Mouse (Mus musculus) intestine, embryonic 16.5 days (tissue): ENCODE results near the gene Atf6b. TPM values are rescaled to one million over a fixed set of nuclear protein-coding genes. Genes with fewer than 3 reads are reported as not detected.

ENCODE experiments used
- ATAC-seq: fragments of 200-750 bp; cut with Nextera tagmentation; 2 replicates; pipeline ENCODE4 v1.8.0; 2017; ENCODE audit warnings: moderate TSS enrichment, moderate library complexity
- H3K27ac ChIP-seq: fragments of 300-500 bp; sonication (generic); 2 replicates; pipeline ENCODE4 v1.5.1; 2014; ENCODE audit warnings: mild to moderate bottlenecking, low read length
- H3K27me3 ChIP-seq: fragments of 300-500 bp; sonication (generic); replicated peaks from 2 replicates; pipeline ENCODE4 v1.6.1; 2014; ENCODE audit warnings: low read length, control low read depth, mixed read lengths; ENCODE audit not compliant: control insufficient read depth, insufficient read depth
- H3K36me3 ChIP-seq: fragments of 300-500 bp; sonication (generic); 2 replicates; pipeline ENCODE4 v1.6.1; 2014; ENCODE audit warnings: low read length, control low read depth; ENCODE audit not compliant: control insufficient read depth, insufficient read depth
- H3K4me1 ChIP-seq: fragments of 300-500 bp; sonication (generic); 2 replicates; pipeline ENCODE4 v1.6.1; 2014; ENCODE audit warnings: low read length, control low read depth, mixed read lengths; ENCODE audit not compliant: control insufficient read depth, insufficient read depth
- H3K4me2 ChIP-seq: fragments of 300-500 bp; sonication (generic); 2 replicates; pipeline ENCODE4 v1.6.1; 2014; ENCODE audit warnings: low read depth, low read length, control low read depth
- H3K4me3 ChIP-seq: fragments of 300-500 bp; sonication (generic); 2 replicates; pipeline ENCODE4 v1.5.1; 2014; ENCODE audit warnings: mild to moderate bottlenecking, low read length
- H3K9ac ChIP-seq: fragments of 300-500 bp; sonication (generic); 2 replicates; pipeline ENCODE4 v1.6.1; 2014; ENCODE audit warnings: low read depth, low read length
- H3K9me3 ChIP-seq: fragments of 300-500 bp; sonication (generic); 2 replicates; pipeline ENCODE4 v1.6.1; 2016; ENCODE audit warnings: low read length, control low read depth; ENCODE audit not compliant: control insufficient read depth
- WGBS: fragments of 180-500 bp; shearing (Covaris S2); extraction: QIAGEN DNeasy Blood & Tissue Kit; methylation state at CpG from one replicate; pipeline ENCODE4 v1.1.7; 2014; 5-methylcytosine and 5-hydroxymethylcytosine counted together
- polyA plus RNA-seq: library from polyadenylated mRNA; unstranded; fragments of >200 nt; fragmentation: Nextera tagmentation; extraction: Ambion mirVana; gene quantifications from 2 replicates; pipeline ENCODE4 v1.2.1, GENCODE M21; 2015

The Atf6b gene
- polyA plus RNA-seq, 1 experiment from 2014 or later, result 69.1 TPM

- H3K9me3 ChIP-seq, result no peaks in the 10 kb centered on the region
- H3K27ac ChIP-seq, result no peak overlapping the region
- H3K4me2 ChIP-seq, result no peak overlapping the region
- peaks cover 22% of the 10 kb centered on the region for H3K4me1 ChIP-seq
- peaks cover under 1% of the 10 kb centered on the region for H3K27me3 ChIP-seq
- no peak for ATAC-seq
- 97% methylated on average over 3 of the region's 3 CpGs for WGBS
- no peak overlapping the region for H3K4me3 ChIP-seq
- no peak overlapping the region for H3K9ac ChIP-seq
- peaks cover 13% of the 10 kb centered on the region for H3K36me3 ChIP-seq
Observed at GRCm38 (mm10) chr17:34624981-34625380, 22.0 kb upstream of the Atf6b start.

- Histone ChIP-seq H3K27me3 (peaks cover 13% of the 10 kb centered on the region), H3K9ac (peak overlapping the region; percentile 75), H3K27ac (peak overlapping the region; percentile 97), H3K4me3 (peak overlapping the region; percentile 78), H3K36me3 (peaks cover 13% of the 10 kb centered on the region; the same call in 1 of the 2 replicates), H3K9me3 (no peaks in the 10 kb centered on the region), H3K4me2 (peak overlapping the region; percentile 74), H3K4me1 (peaks cover 30% of the 10 kb centered on the region)
- WGBS, result 50% methylated on average over 16 of the region's 16 CpGs
- ATAC-seq, result no peak
Observed at GRCm38 (mm10) chr17:34626062-34626772, 20.7 kb upstream of the Atf6b start.

GRCm38 (mm10) chr17:34626773-34627092, 20.2 kb upstream of the Atf6b start:
- H3K4me1 ChIP-seq, result peaks cover 33% of the 10 kb centered on the region
- peaks cover 17% of the 10 kb centered on the region for H3K27me3 ChIP-seq
- 1% methylated on average over 18 of the region's 18 CpGs for WGBS
- H3K9ac ChIP-seq, result peak overlapping the region; percentile 75
- H3K9me3 ChIP-seq, result no peaks in the 10 kb centered on the region
- peak overlapping the region; percentile 78 for H3K4me3 ChIP-seq
- H3K4me2 ChIP-seq, result peak overlapping the region; percentile 74
- ATAC-seq, result peak; percentile 24
- H3K36me3 ChIP-seq, result peaks cover 13% of the 10 kb centered on the region; the same call in 1 of the 2 replicates
- peak overlapping the region; percentile 97 for H3K27ac ChIP-seq

GRCm38 (mm10) chr17:34627093-34627942, 19.6 kb upstream of the Atf6b start:
- peak overlapping the region; percentile 97 for H3K27ac ChIP-seq
- H3K27me3 ChIP-seq, result peaks cover 18% of the 10 kb centered on the region
- no peaks in the 10 kb centered on the region for H3K9me3 ChIP-seq
- H3K4me2 ChIP-seq, result peak overlapping the region; percentile 74
- peaks cover 35% of the 10 kb centered on the region for H3K4me1 ChIP-seq
- WGBS, result 0% methylated on average over 36 of the region's 45 CpGs
- H3K9ac ChIP-seq, result peak overlapping the region; percentile 75
- H3K36me3 ChIP-seq, result peaks cover 13% of the 10 kb centered on the region; the same call in 1 of the 2 replicates
- ATAC-seq, result peak; percentile 80
- H3K4me3 ChIP-seq, result peak overlapping the region; percentile 78

DNA sequence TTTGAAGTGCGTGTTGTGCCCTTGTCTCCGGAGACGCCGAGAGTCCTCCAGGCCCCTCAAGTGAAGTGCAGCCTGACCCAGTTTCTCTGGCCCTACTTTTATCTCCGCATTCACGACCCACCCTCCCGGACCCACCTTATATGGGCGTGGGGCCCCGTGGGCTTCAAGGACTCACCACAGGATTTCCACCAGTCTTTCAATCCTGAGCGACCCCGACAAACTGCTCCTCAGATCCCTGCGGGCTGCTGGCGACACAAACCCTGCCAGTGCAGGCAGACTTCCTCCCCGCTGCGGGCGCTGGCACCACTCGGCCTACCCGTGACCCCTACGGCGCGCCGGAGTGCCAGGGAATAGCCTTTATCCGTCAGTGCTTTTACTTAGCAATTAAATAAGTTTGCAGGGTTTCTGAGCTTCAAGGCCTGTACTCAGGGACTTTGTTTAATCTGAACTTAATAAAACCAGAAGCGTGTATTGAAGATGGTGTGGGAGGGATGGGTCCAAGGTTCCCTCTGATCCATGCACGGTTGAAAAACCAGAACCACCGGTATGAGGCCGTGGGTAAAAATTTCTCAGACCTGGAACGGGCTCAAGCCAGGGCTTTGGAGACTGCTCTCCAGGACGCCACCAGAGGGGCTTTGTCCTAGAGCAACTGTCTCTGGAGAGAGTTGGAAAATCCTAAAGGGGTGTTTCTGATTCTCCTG, 18.9 kb upstream of the Atf6b start, which contains the start of gene Ppt2:
Gene Ppt2 (minus strand): TSS at position 568 of the 701 bp plus-strand sequence.
- H3K36me3 ChIP-seq, result peaks cover 5% of the 10 kb centered on the region; the same call in 1 of the 2 replicates
- WGBS, result 2% methylated on average over 29 of the region's 29 CpGs
- H3K4me1 ChIP-seq, result peaks cover 35% of the 10 kb centered on the region
- H3K27me3 ChIP-seq, result peaks cover 18% of the 10 kb centered on the region
- peak within 1 kb of the TSS; percentile 75 for H3K9ac ChIP-seq
- H3K27ac ChIP-seq, result peak within 1 kb of the TSS; percentile 97
- peak within 1 kb of the TSS; percentile 74 for H3K4me2 ChIP-seq
- no peaks in the 10 kb centered on the region for H3K9me3 ChIP-seq
- ATAC-seq, result peak; percentile 47
- H3K4me3 ChIP-seq, result peak within 1 kb of the TSS; percentile 78

DNA sequence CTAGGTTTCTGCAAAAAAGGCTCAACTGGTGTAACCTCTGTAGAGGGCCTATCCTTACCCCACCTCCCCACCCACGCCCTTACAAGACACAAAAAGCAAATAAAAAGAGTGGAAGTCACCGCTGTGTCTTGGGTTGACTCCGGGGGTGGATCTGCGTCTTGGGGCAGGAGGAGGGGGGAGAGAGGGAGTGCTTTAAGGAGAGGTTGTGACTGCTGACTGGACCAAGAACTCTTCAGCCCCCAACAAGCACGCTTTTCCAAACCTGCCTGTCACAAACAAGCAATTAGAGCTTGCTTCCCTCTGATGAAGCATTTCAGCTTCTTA, 18.3 kb upstream of the Atf6b start:
- Histone ChIP-seq H3K27me3 (peaks cover 18% of the 10 kb centered on the region), H3K4me2 (peak overlapping the region; percentile 74), H3K9me3 (no peaks in the 10 kb centered on the region), H3K4me1 (peaks cover 35% of the 10 kb centered on the region), H3K27ac (peak overlapping the region; percentile 97), H3K9ac (peak overlapping the region; percentile 75), H3K36me3 (0 out of 2 replicates have a peak, but pooled peaks cover 4% of the 10 kb centered on the region), H3K4me3 (peak overlapping the region; percentile 78)
- WGBS, result 18% methylated on average over 5 of the region's 5 CpGs
- no peak for ATAC-seq

GRCm38 (mm10) chr17:34629221-34629751, 17.7 kb upstream of the Atf6b start, which contains the start of gene Prrt1:
Gene Prrt1, plus strand, starts transcription at chr17:34629533.
- peak within 1 kb of the TSS; percentile 75 for H3K9ac ChIP-seq
- H3K9me3 ChIP-seq, result no peaks in the 10 kb centered on the region
- H3K27ac ChIP-seq, result peak within 1 kb of the TSS; percentile 97
- peaks cover 35% of the 10 kb centered on the region for H3K4me1 ChIP-seq
- H3K4me3 ChIP-seq, result peak within 1 kb of the TSS; percentile 78
- ATAC-seq, result no peak
- 0 out of 2 replicates have a peak, but pooled peaks cover 4% of the 10 kb centered on the region for H3K36me3 ChIP-seq
- peak within 1 kb of the TSS; percentile 74 for H3K4me2 ChIP-seq
- H3K27me3 ChIP-seq, result peaks cover 18% of the 10 kb centered on the region
- WGBS, result 7% methylated on average over 16 of the region's 16 CpGs

- H3K4me2 ChIP-seq, result peak overlapping the region; percentile 74
- peaks cover 18% of the 10 kb centered on the region for H3K27me3 ChIP-seq
- ATAC-seq, result no peak
- no peaks in the 10 kb centered on the region for H3K9me3 ChIP-seq
- peak overlapping the region; percentile 21; the same call in 1 of the 2 replicates for H3K4me3 ChIP-seq
- 34% methylated on average over 12 of the region's 12 CpGs for WGBS
- H3K27ac ChIP-seq, result no peak overlapping the region
- H3K36me3 ChIP-seq, result 0 out of 2 replicates have a peak, but pooled peaks cover 4% of the 10 kb centered on the region
- H3K9ac ChIP-seq, result peak overlapping the region; percentile 33; the same call in 1 of the 2 replicates
- peaks cover 35% of the 10 kb centered on the region for H3K4me1 ChIP-seq
Observed at GRCm38 (mm10) chr17:34629796-34630603, 16.9 kb upstream of the Atf6b start.
